Comparison of ENCODE assay signal across 8 mouse cellular contexts in genomic region chr1:44148706-44149105, GRCm38 (mm10). TPM values are rescaled to one million over a fixed set of nuclear protein-coding genes. Genes with fewer than 3 reads are reported as not detected.
DNase-seq lines count a peak whose midpoint lies in the region; ATAC-seq and TF ChIP-seq lines count a peak whose summit lies in the region.

No protein-coding gene starts in this region.

- TF ChIP-seq EP300 in heart, postnatal 0 days (IDR thresholded peaks at IDR 0.05; ENCODE audit: low read depth), result no peak

- peak overlapping the region; percentile 86 for H3K9ac ChIP-seq in heart, embryonic 15.5 days
- H3K9ac ChIP-seq in heart, postnatal 0 days (replicated peaks; ENCODE audit: low read depth, low read length), result peak overlapping the region; percentile 84
- peak overlapping the region; percentile 93 for H3K9ac ChIP-seq in midbrain, embryonic 11.5 days (ENCODE audit: low read length)

- H3K9me3 ChIP-seq in heart, embryonic 15.5 days (replicated peaks), result no peaks in the 10 kb centered on the region
- H3K9me3 ChIP-seq in heart, postnatal 0 days (replicated peaks; ENCODE audit: control insufficient read depth, low read length), result no peaks in the 10 kb centered on the region
- no peaks in the 10 kb centered on the region for H3K9me3 ChIP-seq in midbrain, embryonic 11.5 days (ENCODE audit: control insufficient read depth, low read length)

- H3K4me3 ChIP-seq in heart, embryonic 15.5 days, result peak overlapping the region; percentile 67
- peak overlapping the region; percentile 83 for H3K4me3 ChIP-seq in heart, postnatal 0 days (ENCODE audit: low read depth, low read length)
- H3K4me3 ChIP-seq in midbrain, embryonic 11.5 days (ENCODE audit: low read depth, low read length), result peak overlapping the region; percentile 75

- H3K27ac ChIP-seq in heart, embryonic 15.5 days, result 0 out of 2 replicates have a peak overlapping the region, but pooled peaks have one; percentile 90
- H3K27ac ChIP-seq in heart, postnatal 0 days (ENCODE audit: low read depth), result 0 out of 2 replicates have a peak overlapping the region, but pooled peaks have one; percentile 93
- no peak overlapping the region for H3K27ac ChIP-seq in midbrain, embryonic 11.5 days (ENCODE audit: low read depth, low read length)

- no peak for ATAC-seq in heart, embryonic 15.5 days (replicated peaks; ENCODE audit: insufficient number of reproducible peaks, insufficient read depth, low FRiP score, low read depth)
- no peak for ATAC-seq in heart, postnatal 0 days (ENCODE audit: insufficient read depth, low read depth)
- no peak for ATAC-seq in midbrain, embryonic 11.5 days (ENCODE audit: low FRiP score)

- peaks cover 8% of the 10 kb centered on the region for H3K4me1 ChIP-seq in heart, embryonic 15.5 days (replicated peaks)
- H3K4me1 ChIP-seq in heart, postnatal 0 days (ENCODE audit: control insufficient read depth, insufficient read depth), result peaks cover 4% of the 10 kb centered on the region; the same call in 1 of the 2 replicates
- H3K4me1 ChIP-seq in midbrain, embryonic 11.5 days (ENCODE audit: control insufficient read depth, insufficient read depth, low read length), result peaks cover 3% of the 10 kb centered on the region

- 38% methylated on average over 6 of the region's 6 CpGs for WGBS in heart, embryonic 15.5 days
- 38% methylated on average over 6 of the region's 6 CpGs for WGBS in heart, postnatal 0 days
- 46% methylated on average over 6 of the region's 6 CpGs for WGBS in midbrain, embryonic 11.5 days

- peaks cover 6% of the 10 kb centered on the region for H3K36me3 ChIP-seq in heart, embryonic 15.5 days
- H3K36me3 ChIP-seq in heart, postnatal 0 days (replicated peaks; ENCODE audit: control insufficient read depth, insufficient read depth, low read length), result no peaks in the 10 kb centered on the region
- H3K36me3 ChIP-seq in midbrain, embryonic 11.5 days (ENCODE audit: control insufficient read depth, insufficient read depth, low read length), result no peaks in the 10 kb centered on the region

- 0 out of 2 replicates have a peak, but pooled peaks have one; percentile 1 for TF ChIP-seq CTCF in heart, postnatal 0 days (IDR thresholded peaks at IDR 0.05; ENCODE audit: low read depth)

- no peak for DNase-seq in heart, adult 9 months (ENCODE audit: low spot score in 2 of 2)
- DNase-seq in adipocyte (ENCODE audit: low spot score), result peak; percentile 22
- DNase-seq in heart, postnatal 0 days (ENCODE audit: low spot score), result no peak
- peak; percentile 90 for DNase-seq in midbrain, embryonic 11.5 days (ENCODE audit: low spot score, missing footprints)
- DNase-seq in spleen, postnatal 4 days (ENCODE audit: low spot score in 2 of 2), result no peak
- DNase-seq in thymus, adult 18-20 months, result no peak
- no peak for DNase-seq in frontal cortex, adult 2 months (ENCODE audit: extremely low spot score in 1 of 2, low spot score in 1 of 2)

- peak overlapping the region; percentile 86 for H3K4me2 ChIP-seq in heart, embryonic 15.5 days
- peak overlapping the region; percentile 66 for H3K4me2 ChIP-seq in heart, postnatal 0 days (ENCODE audit: low read depth, low read length)
- H3K4me2 ChIP-seq in midbrain, embryonic 11.5 days, result peak overlapping the region; percentile 57

- H3K27me3 ChIP-seq in heart, embryonic 15.5 days, result no peaks in the 10 kb centered on the region
- no peaks in the 10 kb centered on the region for H3K27me3 ChIP-seq in heart, postnatal 0 days (ENCODE audit: control insufficient read depth, insufficient read depth, low read length)
- H3K27me3 ChIP-seq in midbrain, embryonic 11.5 days (ENCODE audit: control insufficient read depth, insufficient read depth, low read length), result no peaks in the 10 kb centered on the region

RNA-seq across cellular contexts. Expression of gene Ercc5, which starts 1.2 kb away (rescaled TPM):
- polyA plus RNA-seq in heart, embryonic 15.5 days (2015; fragmentation: Nextera tagmentation; extraction: Ambion mirVana), result 11.4 and 14.5 TPM in 2 replicates
- total RNA-seq in heart, postnatal 0 days (2014; rRNA removed; ENCODE audit: low replicate concordance), result 12.1 and 39.8 TPM in 2 replicates
- 9.3 and 10.7 TPM in 2 replicates for polyA plus RNA-seq in heart, postnatal 0 days (2015; fragmentation: Nextera tagmentation; extraction: Ambion mirVana)
- 41.8 and 43.5 TPM in 2 replicates for polyA plus RNA-seq in midbrain, embryonic 11.5 days (2014; fragmentation: Nextera tagmentation; extraction: Ambion mirVana)
- polyA plus RNA-seq in frontal cortex, adult 2 months (2012; rRNA removed), result 21.3 and 22.3 TPM in 2 replicates

RNA-seq across cellular contexts. Expression of gene Bivm, which starts 29.9 kb away (rescaled TPM):
- polyA plus RNA-seq in heart, embryonic 15.5 days (2015; fragmentation: Nextera tagmentation; extraction: Ambion mirVana), result 11.9 and 12.2 TPM in 2 replicates
- 5.1 and 20.2 TPM in 2 replicates for total RNA-seq in heart, postnatal 0 days (2014; rRNA removed; ENCODE audit: low replicate concordance)
- polyA plus RNA-seq in heart, postnatal 0 days (2015; fragmentation: Nextera tagmentation; extraction: Ambion mirVana), result 9.2 and 9.9 TPM in 2 replicates
- 27.9 and 31.2 TPM in 2 replicates for polyA plus RNA-seq in midbrain, embryonic 11.5 days (2014; fragmentation: Nextera tagmentation; extraction: Ambion mirVana)
- 12.2 and 15.1 TPM in 2 replicates for polyA plus RNA-seq in frontal cortex, adult 2 months (2012; rRNA removed)

RNA-seq across cellular contexts. Expression of gene Kdelc1, which starts 30.1 kb away (rescaled TPM):
- polyA plus RNA-seq in heart, embryonic 15.5 days (2015; fragmentation: Nextera tagmentation; extraction: Ambion mirVana), result 39.1 and 40.8 TPM in 2 replicates
- 14.2 and 20.2 TPM in 2 replicates for total RNA-seq in heart, postnatal 0 days (2014; rRNA removed; ENCODE audit: low replicate concordance)
- polyA plus RNA-seq in heart, postnatal 0 days (2015; fragmentation: Nextera tagmentation; extraction: Ambion mirVana), result 25.4 and 30.2 TPM in 2 replicates
- polyA plus RNA-seq in midbrain, embryonic 11.5 days (2014; fragmentation: Nextera tagmentation; extraction: Ambion mirVana), result 56.8 and 62.1 TPM in 2 replicates
- polyA plus RNA-seq in frontal cortex, adult 2 months (2012; rRNA removed), result 15.3 and 15.4 TPM in 2 replicates

RNA-seq across cellular contexts. Expression of gene Tex30, which starts 46.5 kb away (rescaled TPM):
- polyA plus RNA-seq in heart, embryonic 15.5 days (2015; fragmentation: Nextera tagmentation; extraction: Ambion mirVana), result 59.8 and 60.3 TPM in 2 replicates
- 17.7 and 54.1 TPM in 2 replicates for total RNA-seq in heart, postnatal 0 days (2014; rRNA removed; ENCODE audit: low replicate concordance)
- 35.5 and 42.7 TPM in 2 replicates for polyA plus RNA-seq in heart, postnatal 0 days (2015; fragmentation: Nextera tagmentation; extraction: Ambion mirVana)
- 110 and 115 TPM in 2 replicates for polyA plus RNA-seq in midbrain, embryonic 11.5 days (2014; fragmentation: Nextera tagmentation; extraction: Ambion mirVana)
- 6.7 and 8.2 TPM in 2 replicates for polyA plus RNA-seq in frontal cortex, adult 2 months (2012; rRNA removed)

Comparison
In these comparisons a context has a peak if more than half of its experiments do, and no peak if none do; other contexts are left out.
1. DNase-seq: peak in adipocyte (single experiment) and midbrain, embryonic 11.5 days (single experiment); none in heart, adult 9 months (0 of 2), heart, postnatal 0 days (single experiment), spleen, postnatal 4 days (0 of 2), thymus, adult 18-20 months (0 of 2) and frontal cortex, adult 2 months (0 of 2).
2. Peak in every context shown above with its lines, with median percentiles within 50 percentile points of each other: H3K4me2 ChIP-seq, H3K4me3 ChIP-seq and H3K9ac ChIP-seq.